8 mouse cellular contexts compared by ENCODE assay signal in the genomic region with DNA sequence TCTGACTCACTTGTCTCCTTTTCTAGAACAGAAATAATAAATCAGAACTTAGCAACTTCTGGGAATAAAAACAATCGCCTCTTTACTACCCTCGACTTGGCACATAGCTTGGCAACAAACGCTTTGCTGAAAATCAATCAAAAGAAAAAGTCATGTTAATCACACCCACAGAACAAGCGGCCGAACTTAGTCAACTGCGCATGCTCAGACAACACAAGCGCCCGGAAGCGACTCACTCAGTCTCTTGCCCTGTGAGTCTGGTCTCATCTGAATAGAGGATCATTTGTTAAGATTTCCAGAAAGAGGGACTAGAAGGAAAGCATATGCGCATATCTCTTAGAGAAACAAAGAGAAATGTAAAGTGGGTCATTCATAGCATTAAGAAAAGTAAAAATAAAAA.
A peak's percentile ranks its signal among the peaks of the same experiment; 100 is the strongest.
DNase-seq lines count a peak whose midpoint lies in the region; ATAC-seq and TF ChIP-seq lines count a peak whose summit lies in the region.

No protein-coding gene starts in this region.

- ATAC-seq in heart, embryonic 16.5 days (replicated peaks; ENCODE audit: extremely low read depth, insufficient read depth, low FRiP score), result no peak
- 0 out of 2 replicates have a peak, but pooled peaks have one; percentile 52 for ATAC-seq in hindbrain, embryonic 15.5 days (ENCODE audit: low FRiP score, low read depth)
- no peak for ATAC-seq in midbrain, postnatal 0 days (ENCODE audit: low FRiP score)
- no peak for ATAC-seq in megakaryocyte, adult 5-6 weeks (ENCODE audit: poor library complexity, severe bottlenecking)

- TF ChIP-seq CTCF in brain, embryonic 14.5 days (IDR thresholded peaks at IDR 0.05; ENCODE audit: borderline replicate concordance, extremely low read depth, insufficient read depth, insufficient read length), result no peak
- no peak for TF ChIP-seq CTCF in midbrain, postnatal 0 days (IDR thresholded peaks at IDR 0.05)

- no peak overlapping the region for H3K4me3 ChIP-seq in heart, embryonic 16.5 days (ENCODE audit: low read length)
- H3K4me3 ChIP-seq in hindbrain, embryonic 15.5 days, result peak overlapping the region; percentile 28
- H3K4me3 ChIP-seq in midbrain, postnatal 0 days (ENCODE audit: low read depth, low read length), result no peak overlapping the region

- intact Hi-C loops in heart, postnatal 25 days (cut with DNase I), result no loop called here

- H3K27me3 ChIP-seq in heart, embryonic 16.5 days (ENCODE audit: control insufficient read depth, insufficient read depth, low read length), result no peaks in the 10 kb centered on the region
- 0 out of 2 replicates have a peak, but pooled peaks cover 4% of the 10 kb centered on the region for H3K27me3 ChIP-seq in hindbrain, embryonic 15.5 days
- no peaks in the 10 kb centered on the region for H3K27me3 ChIP-seq in midbrain, postnatal 0 days (ENCODE audit: insufficient read depth, low read length)

- H3K4me1 ChIP-seq in heart, embryonic 16.5 days (ENCODE audit: control insufficient read depth, insufficient read depth, low read length), result no peaks in the 10 kb centered on the region
- peaks cover 25% of the 10 kb centered on the region for H3K4me1 ChIP-seq in hindbrain, embryonic 15.5 days (replicated peaks)
- no peaks in the 10 kb centered on the region for H3K4me1 ChIP-seq in midbrain, postnatal 0 days (ENCODE audit: insufficient read depth, low read length)

- H3K27ac ChIP-seq in heart, embryonic 16.5 days (ENCODE audit: low read length), result no peak overlapping the region
- H3K27ac ChIP-seq in hindbrain, embryonic 15.5 days (replicated peaks), result no peak overlapping the region
- H3K27ac ChIP-seq in midbrain, postnatal 0 days (ENCODE audit: low read depth, low read length), result no peak overlapping the region

- WGBS in heart, embryonic 16.5 days, result 62% methylated on average over 10 of the region's 10 CpGs
- 20% methylated on average over 10 of the region's 10 CpGs for WGBS in hindbrain, embryonic 15.5 days
- WGBS in midbrain, postnatal 0 days, result 36% methylated on average over 10 of the region's 10 CpGs

- no peak for TF ChIP-seq POLR2A in brain, embryonic 14.5 days (IDR thresholded peaks at IDR 0.05; ENCODE audit: borderline replicate concordance, extremely low read depth, insufficient read depth, insufficient read length, poor library complexity, severe bottlenecking)

- no peak overlapping the region for H3K9ac ChIP-seq in heart, embryonic 16.5 days (ENCODE audit: low read length)
- 0 out of 2 replicates have a peak overlapping the region, but pooled peaks have one; percentile 25 for H3K9ac ChIP-seq in hindbrain, embryonic 15.5 days
- no peak overlapping the region for H3K9ac ChIP-seq in midbrain, postnatal 0 days (replicated peaks; ENCODE audit: low read length, poor library complexity, severe bottlenecking)

- H3K36me3 ChIP-seq in heart, embryonic 16.5 days (ENCODE audit: control insufficient read depth, insufficient read depth), result no peaks in the 10 kb centered on the region
- no peaks in the 10 kb centered on the region for H3K36me3 ChIP-seq in hindbrain, embryonic 15.5 days
- no peaks in the 10 kb centered on the region for H3K36me3 ChIP-seq in midbrain, postnatal 0 days (ENCODE audit: insufficient read depth, low read length)

- DNase-seq in heart, postnatal 25 days (ENCODE audit: low spot score), result no peak
- peak; percentile 88 for DNase-seq in brain, embryonic 14.5 days (ENCODE audit: low read depth)
- DNase-seq in midbrain, postnatal 0 days (ENCODE audit: low spot score), result peak; percentile 68
- no peak for DNase-seq in gastrocnemius, adult 8-10 months (ENCODE audit: low spot score in 2 of 2)
- DNase-seq in spleen, postnatal 10 days (ENCODE audit: low spot score in 2 of 2), result no peak

- H3K4me2 ChIP-seq in heart, embryonic 16.5 days (ENCODE audit: low read depth, low read length), result peak overlapping the region; percentile 32; the same call in 1 of the 2 replicates
- H3K4me2 ChIP-seq in hindbrain, embryonic 15.5 days, result peak overlapping the region; percentile 53
- peak overlapping the region; percentile 25 for H3K4me2 ChIP-seq in midbrain, postnatal 0 days (ENCODE audit: low read depth, low read length, poor library complexity, severe bottlenecking)

- H3K9me3 ChIP-seq in heart, embryonic 16.5 days (replicated peaks; ENCODE audit: control insufficient read depth, low read length), result no peaks in the 10 kb centered on the region
- no peaks in the 10 kb centered on the region for H3K9me3 ChIP-seq in hindbrain, embryonic 15.5 days
- H3K9me3 ChIP-seq in midbrain, postnatal 0 days (ENCODE audit: low read length), result no peaks in the 10 kb centered on the region

Comparison
In these comparisons a context has a peak if more than half of its experiments do, and no peak if none do; other contexts are left out.
1. DNase-seq: peak in brain, embryonic 14.5 days (single experiment) and midbrain, postnatal 0 days (single experiment); none in heart, postnatal 25 days (single experiment), gastrocnemius, adult 8-10 months (0 of 2) and spleen, postnatal 10 days (0 of 2).
2. Peak in every context shown above with its lines, with median percentiles within 50 percentile points of each other: H3K4me2 ChIP-seq.